Comparison of ENCODE assay signal across 18 mouse cellular contexts in the genomic region with DNA sequence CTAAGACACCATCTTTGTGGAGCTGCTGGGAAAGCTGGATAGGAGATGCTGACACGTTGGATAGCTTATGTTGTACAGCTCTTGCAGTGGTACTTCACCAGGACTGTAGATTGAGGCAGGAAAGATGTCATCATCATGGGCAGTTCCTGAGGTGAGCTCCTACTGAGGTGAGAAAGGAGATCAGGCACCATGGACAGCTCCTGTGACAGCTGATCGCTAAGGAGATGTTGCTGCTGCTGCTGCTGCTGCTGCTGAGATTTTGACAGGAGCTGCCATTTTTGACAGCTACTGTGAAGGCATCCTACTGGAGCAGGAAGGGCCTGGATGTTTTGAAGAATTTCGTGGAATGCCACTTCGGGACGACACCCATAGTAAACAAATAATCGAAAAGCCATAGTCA.
DNase-seq lines count a peak whose midpoint lies in the region; ATAC-seq and TF ChIP-seq lines count a peak whose summit lies in the region.
"Had no signal": no experiment of that assay in that cellular context is flagged by ENCODE, and none has a peak within 500 bp of the region (broad histone marks: within the 10 kb centered on the region; RNA-seq: fewer than 3 reads in every experiment).

No protein-coding gene starts in this region.

- H3K4me2 ChIP-seq in hindbrain, embryonic 11.5 days (replicated peaks; ENCODE audit: low read depth, low read length), result no peak overlapping the region
- no peak overlapping the region for H3K4me2 ChIP-seq in hindbrain, embryonic 14.5 days (replicated peaks)
- H3K4me2 ChIP-seq in myocyte (ENCODE audit: low read depth), result no peak overlapping the region
- H3K4me2 ChIP-seq: midbrain, embryonic 11.5 days had no signal

- H3K9me3 ChIP-seq in hindbrain, embryonic 11.5 days (ENCODE audit: control insufficient read depth, low read length), result no peaks in the 10 kb centered on the region
- H3K9me3 ChIP-seq in hindbrain, embryonic 14.5 days (ENCODE audit: control insufficient read depth, low read length), result no peaks in the 10 kb centered on the region
- no peaks in the 10 kb centered on the region for H3K9me3 ChIP-seq in embryonic facial prominence, embryonic 10.5 days
- H3K9me3 ChIP-seq: heart, embryonic 10.5 days had no signal

- H3K36me3 ChIP-seq in hindbrain, embryonic 11.5 days (ENCODE audit: control insufficient read depth, insufficient read depth, low read length), result no peaks in the 10 kb centered on the region
- no peaks in the 10 kb centered on the region for H3K36me3 ChIP-seq in hindbrain, embryonic 14.5 days (replicated peaks; ENCODE audit: control insufficient read depth, insufficient read depth)
- no peaks in the 10 kb centered on the region for H3K36me3 ChIP-seq in embryonic facial prominence, embryonic 10.5 days (replicated peaks)
- no peaks in the 10 kb centered on the region for H3K36me3 ChIP-seq in myocyte (ENCODE audit: control insufficient read depth, insufficient read depth)
- H3K36me3 ChIP-seq: heart, embryonic 10.5 days had no signal

- ATAC-seq in hindbrain, embryonic 11.5 days (ENCODE audit: low FRiP score), result no peak
- no peak for ATAC-seq in hindbrain, embryonic 14.5 days (ENCODE audit: low FRiP score)
- no peak for ATAC-seq in megakaryocyte, adult 5-6 weeks (ENCODE audit: poor library complexity, severe bottlenecking)
- ATAC-seq: inflammation-experienced regulatory T-cells, adult 6 months had no signal

- H3K79me2 ChIP-seq in myocyte (ENCODE audit: control insufficient read depth, insufficient read depth), result no peaks in the 10 kb centered on the region

- no peaks in the 10 kb centered on the region for H3K27me3 ChIP-seq in hindbrain, embryonic 11.5 days (ENCODE audit: control insufficient read depth, insufficient read depth, low read length)
- no peaks in the 10 kb centered on the region for H3K27me3 ChIP-seq in hindbrain, embryonic 14.5 days (ENCODE audit: control insufficient read depth, insufficient read depth, low read length)
- H3K27me3 ChIP-seq in embryonic facial prominence, embryonic 10.5 days (replicated peaks; ENCODE audit: low read depth, poor library complexity, severe bottlenecking), result no peaks in the 10 kb centered on the region
- H3K27me3 ChIP-seq in myocyte (ENCODE audit: control insufficient read depth, insufficient read depth, insufficient read length), result no peaks in the 10 kb centered on the region

- no peak for TF ChIP-seq POLR2A in myocyte (IDR thresholded peaks at IDR 0.05; ENCODE audit: insufficient read length, low read depth)

- H3K4me1 ChIP-seq in hindbrain, embryonic 11.5 days (replicated peaks; ENCODE audit: control insufficient read depth, insufficient read depth, low read length), result no peaks in the 10 kb centered on the region
- no peaks in the 10 kb centered on the region for H3K4me1 ChIP-seq in hindbrain, embryonic 14.5 days (replicated peaks; ENCODE audit: control insufficient read depth, insufficient read depth, low read length)
- no peaks in the 10 kb centered on the region for H3K4me1 ChIP-seq in embryonic facial prominence, embryonic 10.5 days
- H3K4me1 ChIP-seq: heart, embryonic 10.5 days had no signal

- no peak overlapping the region for H3K4me3 ChIP-seq in hindbrain, embryonic 11.5 days (ENCODE audit: low read depth, low read length)
- no peak overlapping the region for H3K4me3 ChIP-seq in hindbrain, embryonic 14.5 days (replicated peaks; ENCODE audit: low read length)
- no peak overlapping the region for H3K4me3 ChIP-seq in embryonic facial prominence, embryonic 10.5 days
- H3K4me3 ChIP-seq in myocyte, result no peak overlapping the region
- H3K4me3 ChIP-seq: erythroblast, embryonic 14.5 days; heart, embryonic 10.5 days had no signal

- H3K27ac ChIP-seq in hindbrain, embryonic 11.5 days (ENCODE audit: low read depth, low read length), result no peak overlapping the region
- no peak overlapping the region for H3K27ac ChIP-seq in hindbrain, embryonic 14.5 days
- H3K27ac ChIP-seq in embryonic facial prominence, embryonic 10.5 days (replicated peaks), result no peak overlapping the region
- H3K27ac ChIP-seq: heart, embryonic 10.5 days; liver, embryonic 14.5 days had no signal

- peak; percentile 10 for DNase-seq in hindbrain, embryonic 11.5 days (ENCODE audit: low spot score)
- no peak for DNase-seq in hindbrain, embryonic 14.5 days (ENCODE audit: low spot score)
- peak; percentile 10 for DNase-seq in retina, embryonic 14.5 days (ENCODE audit: low spot score)
- DNase-seq in retina, postnatal 1 day, result no peak
- peak; percentile 45 for DNase-seq in embryonic facial prominence, embryonic 10.5 days (ENCODE audit: low spot score)
- no peak for DNase-seq in yolk sac, embryonic 10.5 days (ENCODE audit: low spot score)
- DNase-seq: cerebellum, adult 11 months; gastrocnemius, postnatal 14 days; left cerebral cortex, postnatal 4 days; lung, postnatal 10 days; thymus, adult 18-20 months had no signal

- no peak overlapping the region for H3ac ChIP-seq in myocyte (ENCODE audit: control insufficient read depth, insufficient read length)

- no peak overlapping the region for H3K9ac ChIP-seq in hindbrain, embryonic 11.5 days (ENCODE audit: low read depth, low read length)
- no peak overlapping the region for H3K9ac ChIP-seq in hindbrain, embryonic 14.5 days
- H3K9ac ChIP-seq: liver, embryonic 14.5 days had no signal

- WGBS in hindbrain, embryonic 11.5 days, result 61% methylated on average over 6 of the region's 6 CpGs
- 68% methylated on average over 6 of the region's 6 CpGs for WGBS in hindbrain, embryonic 14.5 days
- WGBS in embryonic facial prominence, embryonic 10.5 days, result 60% methylated on average over 6 of the region's 6 CpGs

TF ChIP-seq in myocyte, 11 proteins besides CTCF, POLR2A, EP300 and RAD21:
- no peak for TF ChIP-seq POLR2AphosphoS2 (IDR thresholded peaks at IDR 0.05; ENCODE audit: insufficient read length, low read depth)
- no peak for TF ChIP-seq MAX (IDR thresholded peaks at IDR 0.05; ENCODE audit: low read depth)
- no peak for TF ChIP-seq SRF (IDR thresholded peaks at IDR 0.05; ENCODE audit: control insufficient read depth, insufficient read length, low read depth)
- no peak for TF ChIP-seq USF1 (IDR thresholded peaks at IDR 0.05; ENCODE audit: low read depth)
- no peak for TF ChIP-seq TCF3 (IDR thresholded peaks at IDR 0.05; ENCODE audit: insufficient read length, low read depth)
- no peak for TF ChIP-seq E2F4 (IDR thresholded peaks at IDR 0.05; ENCODE audit: insufficient read depth)
- TF ChIP-seq TCF12 (IDR thresholded peaks at IDR 0.05; ENCODE audit: insufficient read depth, poor library complexity, severe bottlenecking), result no peak
- peak; percentile 80 for TF ChIP-seq REST (IDR thresholded peaks at IDR 0.05; ENCODE audit: insufficient read depth, insufficient read length)
- TF ChIP-seq MYOG (IDR thresholded peaks at IDR 0.05; ENCODE audit: control insufficient read depth in 1 of 3, insufficient read depth in 1 of 3, insufficient read length in 2 of 3, low read depth in 2 of 3), result no peak

Comparison
In these comparisons a context has a peak if more than half of its experiments do, and no peak if none do; other contexts are left out.
1. DNase-seq: peak in hindbrain, embryonic 11.5 days (single experiment), retina, embryonic 14.5 days (single experiment) and embryonic facial prominence, embryonic 10.5 days (single experiment); none in hindbrain, embryonic 14.5 days (single experiment), retina, postnatal 1 day (single experiment) and yolk sac, embryonic 10.5 days (single experiment).